Mouse (Mus musculus) embryonic facial prominence, embryonic 14.5 days (tissue): ENCODE results near the gene Pard3b. TPM values are rescaled to one million over a fixed set of nuclear protein-coding genes. Genes with fewer than 3 reads are reported as not detected.

Source experiments
- ATAC-seq: fragments of 200-750 bp; cut with Nextera tagmentation; 2 replicates; pipeline ENCODE4 v1.8.0; 2017; ENCODE audit warnings: low read depth, moderate number of reproducible peaks, moderate TSS enrichment
- DNase-seq: peaks from one replicate; pipeline ENCODE4 v3.0.0-alpha.2; 2015; ENCODE audit warnings: low spot score
- H3K27ac ChIP-seq: fragments of 300-500 bp; sonication (generic); replicated peaks from 2 replicates; pipeline ENCODE4 v1.5.1; 2014; ENCODE audit warnings: low read depth, mild to moderate bottlenecking, low read length, moderate library complexity
- H3K27me3 ChIP-seq: fragments of 300-500 bp; sonication (generic); replicated peaks from 2 replicates; pipeline ENCODE4 v1.6.1; 2014; ENCODE audit warnings: low read length; ENCODE audit not compliant: control insufficient read depth, insufficient read depth
- H3K36me3 ChIP-seq: fragments of 300-500 bp; sonication (generic); 2 replicates; pipeline ENCODE4 v1.6.1; 2014; ENCODE audit warnings: low read length, mixed read lengths; ENCODE audit not compliant: control insufficient read depth, insufficient read depth
- H3K4me1 ChIP-seq: fragments of 300-500 bp; sonication (generic); 2 replicates; pipeline ENCODE4 v1.6.1; 2014; ENCODE audit warnings: antibody characterized with exemption, low read length; ENCODE audit not compliant: control insufficient read depth, insufficient read depth
- H3K4me2 ChIP-seq: fragments of 300-500 bp; sonication (generic); 2 replicates; pipeline ENCODE4 v1.6.1; 2014; ENCODE audit warnings: low read depth, mild to moderate bottlenecking, low read length, moderate library complexity, mixed read lengths
- H3K4me3 ChIP-seq: fragments of 300-500 bp; sonication (generic); 2 replicates; pipeline ENCODE4 v1.5.1; 2014; ENCODE audit warnings: low read depth, mild to moderate bottlenecking, low read length
- H3K9ac ChIP-seq: fragments of 300-500 bp; sonication (generic); 2 replicates; pipeline ENCODE4 v1.6.1; 2014; ENCODE audit warnings: low read depth, mild to moderate bottlenecking, low read length, moderate library complexity, mixed read lengths
- H3K9me3 ChIP-seq: fragments of 300-500 bp; sonication (generic); 2 replicates; pipeline ENCODE4 v1.6.1; 2016; ENCODE audit warnings: low read length; ENCODE audit not compliant: control insufficient read depth
- WGBS: fragments of 180-500 bp; shearing (Covaris S2); extraction: QIAGEN DNeasy Blood & Tissue Kit; methylation state at CpG from one replicate; pipeline ENCODE4 v1.1.7; 2014; 5-methylcytosine and 5-hydroxymethylcytosine counted together
- polyA plus RNA-seq: library from polyadenylated mRNA; unstranded; fragments of >200 nt; fragmentation: Nextera tagmentation; extraction: Ambion mirVana; gene quantifications from 2 replicates; pipeline ENCODE4 v1.2.1, GENCODE M21; 2014

Pard3b gene
- polyA plus RNA-seq, 1 experiment from 2014 or later: 17.6 TPM

DNA sequence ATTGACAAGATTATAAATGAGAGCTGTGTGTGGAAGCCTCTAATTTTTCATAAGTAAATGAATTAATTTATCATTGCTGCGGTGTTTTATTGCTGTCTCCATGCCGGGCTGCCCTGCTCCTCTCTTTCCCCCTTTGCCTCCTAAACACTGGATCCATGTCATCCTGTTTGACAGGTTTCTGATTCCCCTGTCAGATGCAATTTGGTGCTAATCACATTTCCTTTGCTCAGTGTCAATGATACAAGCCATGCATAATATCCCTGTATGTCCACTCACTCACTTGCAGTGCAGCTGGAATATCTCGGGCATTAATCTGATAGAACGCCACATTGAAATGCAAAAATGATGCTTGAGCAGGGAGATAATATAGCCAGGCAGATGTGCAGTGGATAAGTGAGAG, 329.2 kb downstream of the Pard3b start:
- H3K9me3 ChIP-seq: no peaks in the 10 kb centered on the region
- no peak for DNase-seq
- WGBS: 71% methylated on average over 4 of the region's 4 CpGs
- H3K4me2 ChIP-seq: no peak overlapping the region
- no peaks in the 10 kb centered on the region for H3K27me3 ChIP-seq
- H3K36me3 ChIP-seq: no peaks in the 10 kb centered on the region
- no peak overlapping the region for H3K9ac ChIP-seq
- no peaks in the 10 kb centered on the region for H3K4me1 ChIP-seq
- ATAC-seq: no peak
- H3K27ac ChIP-seq: no peak overlapping the region
- no peak overlapping the region for H3K4me3 ChIP-seq

DNA sequence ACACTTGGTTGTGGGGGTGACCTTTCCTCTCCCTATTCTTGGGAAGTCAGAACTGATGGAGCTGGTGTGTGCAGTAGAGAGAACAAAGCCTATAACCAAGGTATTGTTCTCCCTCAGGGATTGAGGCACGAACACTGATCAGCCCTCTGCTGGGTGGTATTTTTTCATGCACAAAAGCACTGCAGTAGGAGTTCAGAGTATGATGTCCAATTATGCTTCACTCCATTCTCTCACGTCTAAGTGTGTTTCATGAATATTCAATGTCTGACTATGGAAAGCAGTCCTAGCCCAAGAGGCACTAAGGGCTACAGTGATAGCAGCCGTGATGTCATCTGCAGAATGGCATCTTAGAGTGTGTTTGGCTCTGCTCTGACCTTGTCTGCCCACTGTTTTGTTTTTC, 359.1 kb downstream of the Pard3b start:
- Histone ChIP-seq H3K36me3 (no peaks in the 10 kb centered on the region), H3K4me1 (no peaks in the 10 kb centered on the region), H3K4me2 (no peak overlapping the region), H3K9me3 (no peaks in the 10 kb centered on the region), H3K27ac (no peak overlapping the region), H3K27me3 (no peaks in the 10 kb centered on the region), H3K9ac (no peak overlapping the region), H3K4me3 (no peak overlapping the region)
- WGBS: 71% methylated on average over 3 of the region's 3 CpGs
- ATAC-seq (no peak), DNase-seq (no peak)

DNA sequence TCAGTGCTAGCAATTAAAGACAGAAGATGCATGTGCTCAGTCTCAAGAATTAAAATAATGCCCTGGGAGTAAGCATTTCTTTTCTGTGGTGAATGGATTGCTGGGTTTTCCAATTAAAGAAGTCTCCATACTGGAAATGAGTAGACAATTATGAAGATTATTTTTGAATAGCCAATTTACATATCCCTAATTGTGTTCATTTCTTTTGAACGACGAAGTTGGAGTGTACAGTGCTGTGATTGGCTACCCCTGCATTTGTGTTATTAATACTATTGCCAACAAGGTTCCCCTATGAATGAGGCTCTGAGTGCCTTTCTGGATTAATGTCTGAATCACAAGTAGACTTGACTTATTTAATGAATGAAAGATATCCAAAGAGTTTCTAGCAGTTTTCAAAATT, 370.2 kb downstream of the Pard3b start:
- H3K9ac ChIP-seq: no peak overlapping the region
- H3K27ac ChIP-seq: no peak overlapping the region
- H3K4me3 ChIP-seq: no peak overlapping the region
- DNase-seq: no peak
- no peaks in the 10 kb centered on the region for H3K27me3 ChIP-seq
- no peak for ATAC-seq
- 80% methylated on average over 2 of the region's 2 CpGs for WGBS
- H3K9me3 ChIP-seq: no peaks in the 10 kb centered on the region
- no peaks in the 10 kb centered on the region for H3K4me1 ChIP-seq
- no peak overlapping the region for H3K4me2 ChIP-seq
- H3K36me3 ChIP-seq: no peaks in the 10 kb centered on the region

DNA sequence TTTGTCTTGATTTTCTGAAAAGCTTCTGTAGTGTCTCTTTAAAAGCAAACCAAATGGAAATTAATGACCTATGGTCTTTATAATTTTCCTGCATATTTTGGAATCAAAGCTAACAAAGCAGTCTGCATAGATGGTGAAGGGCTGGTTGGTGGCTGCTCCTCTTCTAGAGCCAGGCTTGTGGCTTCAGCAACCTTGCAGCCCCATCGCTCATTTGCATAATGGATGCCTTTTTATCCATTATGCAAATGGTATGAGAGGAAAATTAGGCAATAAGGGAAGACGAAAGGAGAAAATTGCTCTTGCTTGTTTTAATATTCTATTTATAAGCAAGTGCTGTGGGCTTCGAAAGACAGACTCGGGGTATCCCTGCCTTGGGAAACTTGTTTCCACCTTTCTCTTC, 373.1 kb downstream of the Pard3b start:
- ATAC-seq: no peak
- H3K4me1 ChIP-seq: peaks cover 5% of the 10 kb centered on the region
- no peak overlapping the region for H3K27ac ChIP-seq

DNA sequence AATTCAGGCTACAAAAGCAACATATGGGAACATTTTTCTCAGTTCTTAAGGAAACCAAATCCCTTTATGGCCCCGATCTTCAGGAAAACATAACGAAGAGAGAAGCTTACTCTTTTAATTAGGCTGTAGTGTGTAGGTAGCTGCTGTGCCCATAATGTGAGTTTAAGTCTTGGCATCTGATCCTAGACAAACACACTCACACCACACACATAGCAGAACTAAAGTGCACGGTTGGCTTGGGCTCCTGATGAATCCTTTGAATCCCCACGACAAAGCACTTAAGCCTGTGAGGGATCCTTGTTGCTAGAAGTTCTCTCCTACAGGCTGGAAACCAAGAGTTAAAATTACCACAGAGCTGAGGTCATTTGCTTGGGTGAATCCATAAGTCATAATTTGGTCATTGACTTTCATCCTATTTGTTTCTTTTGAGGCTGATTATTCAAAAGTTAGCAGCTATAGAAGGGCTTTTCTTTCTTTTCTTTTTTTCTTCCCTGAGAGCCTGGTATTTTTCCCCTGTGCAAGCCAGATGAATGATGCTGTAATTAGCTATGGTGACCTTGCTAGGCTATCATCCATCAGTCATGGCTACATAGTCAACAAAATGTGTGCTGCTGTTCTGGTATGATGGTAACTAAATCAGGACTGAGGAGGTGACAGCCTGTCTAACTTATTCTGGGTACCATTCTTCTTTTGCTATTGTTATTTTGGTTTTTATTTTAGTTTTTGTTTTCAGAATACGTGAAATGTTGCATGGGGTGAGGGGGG, 378.1 kb downstream of the Pard3b start:
- Histone ChIP-seq H3K36me3 (no peaks in the 10 kb centered on the region), H3K27ac (0 out of 2 replicates have a peak overlapping the region, but pooled peaks have one; percentile 1), H3K4me2 (no peak overlapping the region), H3K4me1 (peaks cover 9% of the 10 kb centered on the region), H3K27me3 (no peaks in the 10 kb centered on the region), H3K9me3 (no peaks in the 10 kb centered on the region), H3K9ac (no peak overlapping the region), H3K4me3 (no peak overlapping the region)
- WGBS: 21% methylated on average over 5 of the region's 5 CpGs
- ATAC-seq (no peak), DNase-seq (peak; percentile 42)

More for the DNA sequence above, 373.1 kb downstream of the Pard3b start:
- WGBS: 86% methylated on average over 4 of the region's 4 CpGs
- H3K36me3 ChIP-seq: no peaks in the 10 kb centered on the region
- DNase-seq: no peak
- H3K4me2 ChIP-seq: no peak overlapping the region
- H3K4me3 ChIP-seq: no peak overlapping the region
- no peaks in the 10 kb centered on the region for H3K27me3 ChIP-seq
- H3K9ac ChIP-seq: no peak overlapping the region
- no peaks in the 10 kb centered on the region for H3K9me3 ChIP-seq

DNA sequence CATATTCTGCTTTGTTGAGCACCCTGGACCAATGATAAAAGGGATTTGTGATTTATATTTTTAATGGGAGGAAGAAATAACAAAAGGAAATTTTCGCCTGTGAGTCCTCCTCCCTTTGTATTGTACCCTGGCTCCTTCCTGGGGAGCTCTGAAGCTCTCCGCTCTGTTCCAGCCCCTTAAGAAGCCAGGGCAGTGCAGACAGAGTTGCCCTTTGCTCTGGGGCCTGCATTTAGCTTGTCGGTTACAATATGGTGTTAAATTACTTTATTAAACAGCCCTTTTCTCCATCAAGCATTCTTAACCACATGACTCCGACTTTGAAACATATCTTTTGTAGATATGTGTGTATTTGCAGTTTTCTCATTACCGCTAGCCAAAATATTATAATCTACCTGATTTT, 379.7 kb downstream of the Pard3b start:
- WGBS: 47% methylated on average over 5 of the region's 5 CpGs
- Histone ChIP-seq H3K36me3 (no peaks in the 10 kb centered on the region), H3K4me3 (no peak overlapping the region), H3K27me3 (no peaks in the 10 kb centered on the region), H3K4me1 (peaks cover 9% of the 10 kb centered on the region), H3K9ac (no peak overlapping the region), H3K4me2 (no peak overlapping the region), H3K27ac (no peak overlapping the region), H3K9me3 (no peaks in the 10 kb centered on the region)
- ATAC-seq (no peak), DNase-seq (peak; percentile 4)

DNA sequence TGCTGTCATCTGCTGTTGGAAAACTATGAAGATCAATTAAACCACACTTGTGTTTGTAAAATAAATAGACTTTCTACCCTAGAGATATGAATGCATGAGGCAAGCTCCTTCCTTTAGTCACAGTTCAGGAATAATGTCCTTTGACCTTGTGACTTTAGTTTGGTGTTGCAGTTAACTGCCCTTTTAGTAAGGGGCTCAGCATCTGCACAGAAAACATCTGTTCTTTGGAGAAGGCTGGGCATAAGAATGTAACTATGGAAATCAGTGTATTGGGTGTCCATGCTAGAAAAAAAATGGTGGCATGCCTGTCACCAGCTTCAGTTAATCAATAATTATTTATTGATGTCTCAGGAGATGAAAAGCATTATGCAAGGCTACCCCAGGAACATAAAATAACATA, 381.1 kb downstream of the Pard3b start:
- ATAC-seq (no peak), DNase-seq (no peak)
- no peak overlapping the region for H3K27ac ChIP-seq
- H3K4me3 ChIP-seq: no peak overlapping the region
- H3K4me1 ChIP-seq: peaks cover 9% of the 10 kb centered on the region
- no peak overlapping the region for H3K4me2 ChIP-seq
- no peaks in the 10 kb centered on the region for H3K36me3 ChIP-seq
- no peak overlapping the region for H3K9ac ChIP-seq
- no peaks in the 10 kb centered on the region for H3K27me3 ChIP-seq
- H3K9me3 ChIP-seq: no peaks in the 10 kb centered on the region

DNA sequence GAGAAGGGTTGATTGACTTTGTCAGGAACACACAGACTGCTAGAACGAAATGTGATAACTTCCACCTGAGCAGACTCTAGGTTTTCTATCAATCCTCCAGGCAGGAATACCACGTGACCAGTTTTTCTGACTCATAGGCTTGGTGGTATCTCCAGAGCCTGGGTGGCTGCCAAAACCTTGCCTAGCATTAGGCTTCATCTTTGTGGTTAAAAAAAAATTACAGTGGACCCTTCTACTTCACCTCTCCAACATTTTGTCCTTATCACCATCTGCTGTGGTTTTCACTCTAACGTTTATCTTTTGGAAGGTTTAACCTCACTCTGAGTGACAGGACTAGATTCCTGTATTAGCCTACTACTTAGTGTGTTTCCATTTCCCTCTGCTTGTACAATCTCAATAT, 403.1 kb downstream of the Pard3b start:
- 69% methylated on average over 3 of the region's 3 CpGs for WGBS
- Histone ChIP-seq H3K9ac (no peak overlapping the region), H3K4me3 (no peak overlapping the region), H3K4me1 (no peaks in the 10 kb centered on the region), H3K9me3 (no peaks in the 10 kb centered on the region), H3K27ac (no peak overlapping the region), H3K27me3 (no peaks in the 10 kb centered on the region), H3K36me3 (no peaks in the 10 kb centered on the region), H3K4me2 (no peak overlapping the region)
- peak; percentile 19 for DNase-seq
- ATAC-seq: no peak

DNA sequence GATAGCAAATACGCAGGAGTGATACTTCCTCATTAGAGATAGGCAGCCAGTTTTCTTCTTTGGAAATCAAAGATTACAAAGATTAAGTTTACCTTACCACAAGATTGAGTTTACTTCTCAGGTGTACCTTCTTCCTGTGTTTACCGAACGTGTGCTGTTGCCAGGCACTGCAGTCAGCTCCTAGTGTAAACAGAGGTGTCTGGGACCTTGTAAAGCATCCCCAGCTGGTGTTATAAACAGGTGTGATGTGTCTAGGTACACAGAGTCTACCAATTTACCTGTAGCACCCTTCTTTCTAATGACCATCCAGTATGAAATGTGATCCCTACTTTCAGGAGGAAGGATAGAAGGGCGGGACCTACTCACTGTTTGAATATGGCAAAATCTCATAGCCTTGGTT, 410.0 kb downstream of the Pard3b start:
- ATAC-seq (no peak), DNase-seq (peak; percentile 8)
- no peaks in the 10 kb centered on the region for H3K4me1 ChIP-seq
- H3K4me3 ChIP-seq: no peak overlapping the region
- no peaks in the 10 kb centered on the region for H3K27me3 ChIP-seq
- H3K9ac ChIP-seq: no peak overlapping the region
- WGBS: 65% methylated on average over 4 of the region's 4 CpGs
- H3K9me3 ChIP-seq: no peaks in the 10 kb centered on the region
- no peaks in the 10 kb centered on the region for H3K36me3 ChIP-seq
- no peak overlapping the region for H3K4me2 ChIP-seq
- H3K27ac ChIP-seq: no peak overlapping the region
